Mouse (Mus musculus) cerebellum, postnatal 4 days (tissue): ENCODE data around the gene Sar1a.

Experiments used
- DNase-seq, 2 experiments: peaks; one replicate each; pipeline ENCODE4 v3.0.0; 2022; ENCODE audit warnings: low spot score in 2 of 2, mixed read lengths in 1 of 2

Gene Sar1a

DNA sequence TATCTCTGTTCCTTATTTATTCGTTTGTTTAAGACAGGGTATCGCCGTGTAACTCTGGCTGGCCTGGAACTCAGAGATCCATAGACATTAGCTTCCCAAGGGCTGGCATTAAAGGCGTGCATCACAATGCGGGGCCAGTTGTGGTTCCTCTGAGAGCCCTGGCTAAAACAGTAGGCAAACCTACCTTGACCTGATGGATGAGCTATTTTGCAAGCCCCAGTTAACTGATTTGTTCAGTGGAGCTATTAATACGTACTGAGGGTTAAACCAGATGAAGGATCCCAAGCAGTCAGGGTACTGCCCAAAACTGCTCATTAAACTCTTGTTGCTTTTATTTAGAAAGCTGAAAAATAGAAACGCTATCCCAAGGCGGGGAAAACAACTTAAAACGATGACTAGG is 554 bp upstream of the Sar1a start:
- no peak for DNase-seq

DNA sequence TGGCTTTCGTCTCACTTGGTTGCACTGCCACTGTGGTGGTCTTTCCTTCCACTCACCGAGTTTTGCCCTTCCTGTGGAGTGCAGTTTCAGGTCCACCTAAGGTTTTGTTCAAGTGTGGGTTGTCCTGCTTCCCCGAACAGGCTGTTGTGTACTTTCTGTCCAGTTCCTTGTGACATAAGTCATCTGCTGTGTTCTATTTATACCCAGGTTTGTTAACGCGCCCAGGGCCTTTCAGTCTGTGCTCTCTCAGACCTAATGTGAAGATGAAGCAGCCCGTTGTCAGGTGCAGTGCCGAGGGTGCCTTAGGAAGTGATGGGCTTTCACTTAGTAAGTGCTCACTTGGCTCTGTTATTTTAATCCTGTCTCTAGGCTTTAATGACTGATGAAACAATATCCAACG is 9.3 kb downstream of the Sar1a start:
- no peak for DNase-seq

DNA sequence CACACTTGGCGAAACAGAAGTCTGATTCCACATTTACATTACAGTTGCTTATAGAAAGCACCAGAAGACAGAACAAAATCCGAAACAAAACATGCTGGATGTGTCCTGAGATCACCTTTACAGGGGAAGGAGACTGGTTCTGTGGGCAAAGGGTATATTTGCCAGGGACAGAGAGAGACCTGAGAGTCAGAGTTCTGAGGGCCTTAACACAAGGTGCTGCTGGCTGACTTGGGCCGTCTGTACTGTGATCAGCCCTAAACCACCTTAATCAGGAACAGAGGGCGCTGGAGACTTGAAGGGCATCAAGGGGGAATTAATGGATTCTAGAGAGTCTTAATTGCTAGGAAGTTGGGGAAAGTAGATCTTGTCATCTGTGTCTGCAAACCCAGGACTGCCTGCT is 13.5 kb downstream of the Sar1a start:
- no peak for DNase-seq

DNA sequence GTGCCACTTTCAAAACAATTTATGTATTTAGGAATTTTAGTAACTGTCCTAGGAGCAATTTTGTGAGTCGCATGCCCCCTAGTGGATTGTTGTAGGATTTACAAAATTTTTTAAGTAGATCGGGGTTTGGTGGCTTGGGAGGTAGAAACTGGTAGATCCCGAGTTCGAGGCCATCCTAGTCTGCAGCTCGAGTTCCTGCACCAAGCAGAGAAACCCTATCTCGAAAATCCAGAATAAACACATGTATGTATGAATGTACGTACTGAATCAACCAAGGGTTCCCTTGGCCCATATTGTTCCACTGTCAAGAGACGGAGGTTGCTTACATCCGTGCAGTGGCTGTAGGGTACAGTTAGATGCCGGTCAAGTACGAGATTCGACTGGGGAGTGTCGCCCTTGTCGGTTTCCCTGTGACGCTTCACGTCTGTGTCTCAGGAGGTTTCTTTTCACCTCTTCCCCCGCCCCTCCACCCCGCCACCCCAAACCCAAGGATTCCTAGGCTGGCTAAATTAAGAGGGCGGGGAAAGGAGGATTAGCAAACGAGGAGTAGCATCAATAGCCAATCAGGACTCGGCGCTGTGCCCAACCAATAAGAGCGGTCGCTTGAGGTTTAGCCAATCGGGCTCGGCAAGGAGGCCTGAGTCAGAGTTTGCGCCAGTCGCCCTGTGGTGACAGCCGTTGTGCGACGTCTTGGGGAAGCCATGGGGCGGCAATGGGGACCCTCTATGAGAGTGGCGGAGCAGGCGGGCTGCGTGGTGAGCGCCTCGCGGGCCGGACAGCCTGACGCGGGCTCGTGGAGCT is 15.0 kb downstream of the Sar1a start, which contains the start of gene Tysnd1:
Gene Tysnd1 (plus strand): TSS at position 645 of the 801 bp plus-strand sequence.
- peak; percentile 97 to 98 for DNase-seq

DNA sequence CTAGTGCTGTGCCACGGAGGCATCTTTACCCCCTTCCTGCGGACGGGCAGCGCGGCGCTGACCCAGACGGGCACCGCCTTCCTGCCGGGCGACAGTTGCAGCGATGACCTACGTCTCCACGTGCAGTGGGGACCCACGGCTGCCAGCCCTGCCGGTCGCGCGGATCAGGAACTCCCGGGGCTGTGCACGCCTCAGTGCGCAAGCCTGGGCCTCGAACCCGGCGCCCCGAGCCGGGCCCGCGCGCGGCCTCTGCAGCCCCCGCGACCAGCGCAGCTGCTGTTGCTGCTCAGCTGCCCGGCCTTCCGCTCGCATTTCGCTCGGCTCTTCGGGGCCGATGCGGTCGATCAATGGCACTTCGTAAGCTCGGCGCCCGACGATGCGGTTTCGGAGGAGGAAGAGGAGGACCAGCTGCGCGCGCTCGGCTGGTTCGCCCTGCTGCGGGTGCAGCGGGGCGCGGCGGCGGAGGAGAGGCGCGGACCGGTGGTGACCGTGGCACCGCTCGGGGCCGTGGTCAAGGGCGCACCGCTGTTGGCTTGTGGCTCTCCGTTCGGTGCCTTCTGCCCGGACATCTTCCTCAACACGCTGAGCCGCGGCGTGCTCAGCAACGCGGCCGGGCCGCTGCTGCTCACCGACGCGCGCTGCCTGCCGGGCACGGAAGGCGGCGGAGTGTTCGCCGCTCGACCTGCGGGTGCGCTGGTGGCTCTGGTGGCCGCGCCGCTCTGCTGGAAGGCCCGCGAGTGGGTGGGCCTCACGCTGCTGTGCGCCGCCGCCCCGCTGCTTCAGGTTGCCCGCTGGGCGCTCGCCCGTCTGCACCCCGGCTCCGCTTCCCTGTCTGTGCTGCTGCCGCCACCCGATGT is 15.8 kb downstream of the Sar1a start:
- no peak for DNase-seq

DNA sequence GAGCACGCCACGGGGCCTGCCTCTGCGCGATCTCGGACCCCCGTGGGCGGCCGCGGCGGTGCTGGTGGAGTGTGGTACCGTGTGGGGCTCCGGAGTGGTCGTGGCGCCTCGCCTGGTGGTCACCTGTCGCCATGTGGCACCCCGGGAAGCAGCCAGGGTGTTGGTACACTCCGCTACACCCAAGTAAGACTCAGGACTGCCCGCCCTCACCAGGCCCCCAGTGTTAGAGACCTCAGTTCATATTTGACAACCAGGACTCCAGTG is 16.4 kb downstream of the Sar1a start:
- DNase-seq = peak in 1 of 2 experiments; percentile 11

DNA sequence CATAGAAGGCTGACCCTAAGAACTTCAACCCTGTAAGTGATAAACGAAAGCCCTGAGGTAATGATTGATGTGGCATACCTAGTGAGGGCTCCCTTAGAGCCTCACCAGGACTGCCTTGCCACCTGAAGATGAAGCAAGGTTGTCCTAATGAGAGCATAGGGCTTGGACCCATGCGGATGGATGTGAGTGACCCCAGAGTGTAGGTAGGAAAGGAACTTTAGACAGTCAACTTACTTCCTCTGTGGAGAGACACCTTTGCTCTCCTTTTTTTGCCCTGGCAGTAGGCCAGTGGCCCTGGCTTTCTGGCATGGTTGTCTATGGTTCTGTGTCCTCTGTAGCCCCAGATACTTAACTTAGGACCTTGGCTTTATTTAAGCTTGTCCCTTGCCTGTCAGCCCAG is 16.9 kb downstream of the Sar1a start:
- no peak for DNase-seq

DNA sequence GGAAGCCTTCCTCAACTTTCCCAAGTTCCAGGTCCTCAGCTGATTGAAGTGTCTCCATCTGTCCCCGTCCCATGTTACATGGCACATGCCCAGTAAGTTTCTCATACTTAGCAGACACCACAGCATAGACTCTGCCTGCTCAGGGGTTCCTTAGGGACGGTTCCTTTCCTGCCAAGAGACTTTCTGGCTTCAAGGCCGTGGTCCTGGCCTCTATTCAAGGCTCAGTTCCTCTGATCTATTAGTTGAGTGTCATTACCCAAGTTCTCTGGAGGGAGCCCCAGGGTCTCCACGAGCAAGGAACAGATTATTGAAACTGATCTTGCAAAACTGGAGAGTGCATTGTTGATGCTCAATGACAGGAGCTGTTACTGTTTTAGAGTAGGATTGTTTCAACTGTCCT is 24.6 kb downstream of the Sar1a start:
- no peak for DNase-seq

DNA sequence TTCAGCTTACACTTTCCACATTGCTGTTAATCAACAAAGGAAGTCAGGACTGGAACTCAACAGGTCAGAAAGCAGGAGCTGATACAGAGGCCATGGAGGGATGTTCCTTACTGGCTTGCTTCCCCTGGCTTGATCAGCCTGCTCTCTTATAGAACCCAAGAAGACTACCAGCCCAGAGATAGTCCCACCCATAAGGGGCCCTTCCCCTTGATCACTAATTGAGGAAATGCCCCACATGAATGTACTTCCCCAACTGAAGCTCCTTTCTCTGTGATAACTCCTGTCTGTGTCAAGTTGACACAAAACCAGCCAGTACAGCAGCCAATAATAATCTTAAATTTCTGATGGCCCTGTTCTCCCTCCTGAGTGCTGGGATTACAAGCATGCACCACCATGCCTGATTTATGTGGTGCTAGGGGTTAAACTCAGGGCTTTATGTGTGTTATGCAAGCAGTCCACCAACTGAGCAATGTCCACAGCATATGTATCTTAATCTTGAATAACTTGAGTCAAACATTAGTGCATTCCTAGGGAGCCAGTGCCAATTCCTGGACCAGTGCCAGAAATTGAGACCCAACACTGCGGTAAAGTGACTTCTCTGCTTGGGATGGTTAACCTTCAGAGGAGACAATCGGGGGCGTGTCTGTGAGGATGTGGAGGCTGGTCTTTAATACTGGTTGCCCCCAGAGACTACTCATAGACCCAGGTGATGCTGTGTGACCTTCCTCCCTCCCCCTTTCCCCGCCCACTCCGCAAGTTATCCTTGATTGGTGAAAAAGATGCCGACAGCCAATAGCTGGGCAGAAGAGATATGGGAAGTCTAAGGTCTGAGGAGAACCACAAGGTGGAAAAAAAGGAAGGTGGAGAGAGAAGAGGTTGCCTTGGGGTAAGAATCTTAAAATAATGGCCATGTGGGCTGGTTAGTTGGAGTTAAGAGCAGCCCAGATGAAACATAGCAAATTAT is 26.6 kb downstream of the Sar1a start:
- DNase-seq = no peak

DNA sequence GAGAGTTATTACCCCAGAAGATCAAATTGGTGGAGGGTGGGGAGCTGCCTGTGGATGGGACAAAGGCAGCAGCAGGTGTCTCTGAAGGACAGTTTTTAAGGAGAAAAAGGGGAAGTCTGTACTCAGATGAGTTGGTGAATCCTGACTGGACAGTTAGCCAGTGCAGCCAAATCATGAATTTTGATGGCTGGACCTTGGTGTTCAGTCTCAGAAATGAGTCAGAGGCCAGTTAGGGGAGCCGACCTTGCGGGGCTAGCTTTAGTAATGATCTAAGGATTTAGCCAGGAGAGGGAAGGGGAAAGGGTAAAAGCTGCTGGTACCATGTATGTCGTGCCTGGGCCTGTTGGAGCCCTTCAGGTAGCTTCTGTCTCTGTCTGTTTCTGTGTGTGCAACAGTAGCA is 33.5 kb downstream of the Sar1a start:
- DNase-seq = no peak

DNA sequence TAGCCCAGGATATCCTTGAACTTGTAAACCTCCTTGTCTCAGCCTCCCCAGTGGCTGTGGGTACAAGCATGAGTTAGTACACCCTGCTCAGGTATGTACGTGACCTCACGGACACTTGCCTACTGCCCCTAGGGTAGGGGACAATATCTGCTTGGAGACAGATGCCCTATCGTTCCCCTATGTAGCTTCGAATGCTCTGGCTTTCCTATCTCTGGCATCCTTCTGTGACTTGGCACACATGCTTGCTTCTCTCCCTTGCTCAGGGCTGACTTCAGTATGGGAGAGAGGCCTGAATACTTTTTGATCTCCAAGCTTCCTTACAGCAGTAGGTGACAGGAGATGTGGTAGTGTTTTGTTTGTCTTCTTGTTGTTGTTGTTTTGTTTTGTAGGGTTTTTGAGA is 34.0 kb downstream of the Sar1a start:
- DNase-seq = no peak

DNA sequence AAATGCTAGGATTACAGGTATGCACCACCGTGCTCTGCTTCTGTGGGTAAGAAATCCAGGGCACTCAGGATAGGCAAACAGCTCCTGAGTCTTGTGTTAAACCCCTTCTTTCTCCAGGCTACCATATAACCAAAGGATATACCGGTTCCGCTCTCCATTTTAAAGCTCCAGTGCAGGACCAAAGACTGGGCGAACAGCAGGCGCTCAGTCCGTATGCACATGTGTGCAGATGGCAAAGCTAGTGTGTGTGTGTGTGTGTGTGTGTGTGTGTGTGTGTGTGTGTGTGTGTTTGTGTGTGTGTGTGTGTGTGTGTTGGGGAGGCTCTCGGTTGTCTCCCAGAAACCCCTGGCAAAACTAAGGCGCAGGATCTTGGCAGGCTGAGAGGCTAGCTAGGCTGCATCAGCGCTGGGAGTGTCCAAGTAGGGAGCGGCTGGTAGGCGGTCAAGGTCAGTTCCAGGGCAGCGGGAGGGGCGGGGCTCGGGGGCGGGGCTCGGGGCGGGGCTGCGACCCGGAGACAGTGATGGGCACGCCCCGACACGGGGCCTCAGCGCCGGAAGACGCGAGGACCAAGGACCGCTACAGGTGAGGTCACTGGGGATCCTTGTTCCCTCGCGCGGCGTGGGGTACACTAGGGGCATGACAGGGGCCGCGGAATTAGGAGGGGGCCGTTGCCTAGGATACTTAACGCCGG is 34.8 kb downstream of the Sar1a start, which contains the start of gene Aifm2:
Gene Aifm2 (plus strand): TSS at position 493 of the 691 bp plus-strand sequence.
- no peak for DNase-seq

DNA sequence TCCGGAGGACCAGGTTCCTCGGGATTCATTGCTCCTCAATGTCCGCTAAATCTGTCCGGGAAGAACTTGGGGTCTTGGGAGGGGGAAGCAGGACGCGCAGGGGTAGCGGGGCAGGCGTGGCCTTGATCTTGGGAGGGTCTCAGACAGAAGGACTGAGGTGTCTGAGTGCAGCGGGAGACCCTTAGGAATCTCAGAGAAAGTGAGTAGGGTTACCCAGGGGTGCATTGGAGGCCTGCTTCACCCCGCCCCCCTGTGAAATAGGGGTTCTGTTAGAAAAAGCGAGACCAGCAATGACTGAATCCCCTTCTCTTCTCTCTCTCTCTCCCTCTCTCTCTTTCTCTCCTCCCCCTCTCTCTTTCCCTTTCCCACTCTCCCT is 35.4 kb downstream of the Sar1a start:
- no peak for DNase-seq

DNA sequence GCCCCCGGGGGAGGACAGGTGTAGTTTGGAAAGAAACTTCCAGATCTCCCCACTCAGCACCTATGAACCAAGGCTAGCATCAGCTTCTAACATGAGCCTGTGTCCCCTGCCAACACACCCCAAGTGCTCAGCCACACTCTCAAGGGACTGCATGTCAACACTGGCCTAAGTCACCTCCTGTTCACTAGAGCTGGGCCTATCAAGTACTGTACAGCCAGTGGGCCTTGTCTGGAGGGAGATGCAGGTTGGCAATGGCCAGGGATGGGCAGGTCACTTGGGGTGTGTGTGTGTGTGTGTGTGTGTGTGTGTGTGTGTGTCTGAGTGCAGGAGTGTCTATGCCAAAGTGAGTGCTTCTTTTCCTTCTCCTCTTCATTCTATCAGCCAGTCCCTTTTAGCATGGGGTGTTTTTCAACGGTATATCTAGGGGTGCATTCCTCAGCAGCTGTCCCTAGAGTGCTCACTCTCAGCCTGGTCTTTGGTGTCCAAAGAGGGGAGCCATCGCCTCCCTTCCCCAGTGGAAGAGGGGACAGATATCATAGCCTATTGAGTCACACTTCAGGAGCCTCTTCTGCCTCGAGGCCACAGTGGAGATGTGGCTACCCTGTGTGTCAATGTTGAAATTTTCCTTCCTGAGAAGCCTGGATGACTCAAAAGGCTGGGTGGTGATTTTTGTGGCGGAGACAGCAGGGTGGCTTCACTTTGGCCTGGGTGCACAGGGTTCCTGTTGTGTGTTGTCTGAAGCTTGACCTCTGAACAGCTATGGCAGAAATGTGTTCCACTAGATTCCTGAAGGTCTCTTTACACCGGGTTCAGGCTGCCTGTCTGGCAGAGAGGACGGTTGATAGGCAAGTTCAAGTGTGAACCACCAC is 36.1 kb downstream of the Sar1a start:
- no peak for DNase-seq

DNA sequence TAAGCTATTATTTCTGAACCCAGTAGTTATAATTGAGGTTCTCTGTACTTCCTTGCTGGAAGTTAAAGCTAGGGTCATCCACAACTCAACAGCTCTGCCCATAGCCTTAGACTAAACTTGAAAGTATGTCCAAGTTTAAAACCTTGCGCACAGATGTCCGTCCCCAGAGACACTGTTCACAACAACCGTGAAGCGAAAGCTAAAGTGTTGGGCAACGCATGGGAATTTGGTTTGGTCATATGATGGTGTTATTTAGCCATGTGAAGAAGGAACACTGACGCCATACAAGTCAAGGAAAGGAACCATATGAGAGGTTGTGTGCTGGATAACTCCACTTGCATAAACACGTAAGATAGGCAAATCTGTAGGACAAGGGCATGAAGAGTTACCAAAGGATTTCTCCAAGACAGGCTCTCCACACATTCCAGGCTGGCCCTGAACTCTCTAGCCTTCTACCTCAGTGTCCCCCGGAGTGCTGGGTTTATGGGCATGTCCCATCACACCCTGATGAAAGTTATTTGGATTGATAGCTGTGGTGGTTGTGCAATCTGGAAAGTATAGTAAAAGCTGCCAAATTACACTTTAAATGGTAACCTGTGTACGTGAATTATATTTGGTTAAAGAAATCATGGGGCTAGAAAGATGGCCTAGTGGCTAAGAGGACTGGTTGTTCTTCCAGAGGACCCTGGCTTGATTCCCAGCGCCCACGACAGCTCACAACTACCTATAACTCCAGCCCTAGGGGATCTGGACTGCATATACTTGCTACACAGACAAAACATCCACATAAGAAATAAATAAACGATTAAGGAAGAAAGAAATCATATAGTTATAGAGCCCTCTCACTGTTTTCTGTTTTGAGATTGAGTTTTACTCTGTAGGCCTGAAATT is 37.6 kb downstream of the Sar1a start:
- DNase-seq = no peak

DNA sequence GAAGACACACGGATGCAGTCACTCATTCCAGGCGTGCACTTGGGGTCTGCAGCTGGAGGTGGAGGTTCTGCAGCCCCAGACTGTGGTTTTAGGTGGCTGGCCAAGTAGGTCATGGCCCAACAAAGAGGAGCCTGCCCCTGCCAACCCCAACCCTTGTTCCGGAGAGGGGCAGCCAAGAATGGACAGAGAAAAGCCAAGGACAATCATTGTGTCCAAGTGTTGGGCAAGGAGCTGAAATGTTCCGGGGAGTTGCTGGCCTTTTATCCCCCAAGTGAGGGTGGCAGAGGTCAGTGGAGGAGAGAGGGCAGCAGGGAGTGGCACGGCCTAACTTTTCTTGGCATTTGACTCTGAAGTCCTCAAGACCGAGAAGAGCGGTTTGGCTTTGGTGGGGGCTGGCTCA is 40.2 kb downstream of the Sar1a start:
- no peak for DNase-seq

DNA sequence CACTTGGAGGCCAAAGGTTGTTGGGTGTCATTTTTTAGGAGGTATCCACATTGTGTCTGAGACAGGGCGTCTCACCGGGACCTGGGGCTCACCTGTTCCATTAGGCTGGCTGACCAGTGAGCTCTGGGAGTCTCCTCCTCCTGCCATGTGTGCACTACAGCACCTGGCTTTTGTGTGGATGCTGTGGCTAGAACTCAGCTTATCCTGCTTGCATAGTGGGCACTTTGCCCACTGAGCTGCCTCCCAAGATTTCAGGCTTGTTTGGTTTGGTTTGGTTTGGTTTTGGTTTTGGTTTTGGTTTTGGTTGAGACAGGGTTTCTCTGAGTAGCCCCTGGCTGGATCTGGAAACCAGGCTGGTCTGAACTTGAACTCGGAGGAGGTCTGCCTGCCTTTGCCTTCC is 42.1 kb downstream of the Sar1a start:
- DNase-seq = no peak

DNA sequence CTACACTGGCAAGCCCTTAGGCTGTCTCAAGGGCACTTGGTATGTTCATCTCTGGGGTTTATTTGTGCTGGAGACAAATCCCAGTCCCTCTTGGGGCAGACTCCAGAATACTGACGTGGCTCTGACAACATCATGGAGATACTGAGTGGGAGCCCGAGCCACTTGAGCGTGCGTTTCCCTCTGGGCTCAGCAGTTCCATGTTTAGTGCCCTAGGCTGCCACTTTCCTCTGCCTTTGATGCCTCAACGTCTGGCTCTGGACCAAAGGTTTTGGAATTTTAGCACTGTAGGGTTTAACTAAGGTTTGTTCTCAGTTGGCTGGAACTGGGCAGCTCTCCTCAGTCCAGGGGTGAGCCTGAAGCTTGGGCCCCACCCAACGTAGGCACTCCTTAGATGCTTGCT is 43.2 kb downstream of the Sar1a start:
- DNase-seq = no peak

DNA sequence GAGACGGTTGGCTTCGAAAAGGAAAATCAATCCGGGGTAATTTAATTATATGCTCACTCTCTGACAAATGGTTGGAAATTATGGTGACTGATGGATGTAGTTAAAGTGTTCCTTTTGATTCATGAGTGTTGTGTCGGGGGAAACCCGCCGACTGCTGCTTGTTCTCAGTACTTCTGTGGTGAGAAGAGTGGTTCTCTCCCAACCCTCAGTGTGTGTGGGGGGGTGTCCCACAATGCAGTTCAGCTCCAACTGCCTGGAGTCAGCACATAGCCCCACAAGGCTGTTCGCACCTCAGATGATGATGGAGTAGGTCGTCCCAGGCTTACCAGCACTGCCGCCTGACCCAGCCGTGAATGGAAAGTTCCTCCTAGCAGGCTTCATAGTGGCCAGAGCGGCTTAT is 49.1 kb downstream of the Sar1a start:
- DNase-seq = no peak
